Comparison of ENCODE assay signal across 9 mouse cellular contexts in the genomic region with DNA sequence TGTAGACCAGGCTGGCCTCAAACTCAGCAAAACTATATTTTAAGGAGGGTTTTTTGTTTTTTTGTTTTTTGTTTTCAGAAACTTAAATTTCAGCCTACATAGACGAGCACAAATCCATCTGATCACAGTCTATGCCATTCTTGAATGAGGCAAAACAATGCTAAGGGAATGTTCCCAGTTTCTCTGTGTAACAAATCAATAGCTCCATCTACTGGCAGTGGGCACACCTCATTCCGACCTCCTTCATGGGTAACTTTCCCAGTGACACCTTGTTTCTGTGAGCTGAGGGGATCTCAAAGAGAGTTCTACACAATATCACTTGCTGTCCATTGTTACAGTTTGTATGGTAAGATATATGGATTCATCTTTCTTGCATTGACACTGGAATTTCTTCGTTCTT.
DNase-seq lines count a peak whose midpoint lies in the region; ATAC-seq and TF ChIP-seq lines count a peak whose summit lies in the region.
"Had no signal": no experiment of that assay in that cellular context is flagged by ENCODE, and none has a peak within 500 bp of the region (broad histone marks: within the 10 kb centered on the region; RNA-seq: fewer than 3 reads in every experiment).

No protein-coding gene starts in this region.

- no peak overlapping the region for H3K4me3 ChIP-seq in ES-Bruce4 (ENCODE audit: low read depth, low read length)
- H3K4me3 ChIP-seq in left cerebral cortex, adult 2 months = no peak overlapping the region
- H3K4me3 ChIP-seq: embryonic facial prominence, embryonic 12.5 days; limb, embryonic 13.5 days had no signal

- no peak overlapping the region for H3K27ac ChIP-seq in ES-Bruce4 (ENCODE audit: insufficient read depth, low read length)
- no peak overlapping the region for H3K27ac ChIP-seq in left cerebral cortex, adult 2 months
- H3K27ac ChIP-seq: embryonic facial prominence, embryonic 12.5 days; limb, embryonic 13.5 days had no signal

- H3K27me3 ChIP-seq in ES-Bruce4 (ENCODE audit: control insufficient read depth, insufficient read depth, low read length, poor library complexity, severe bottlenecking) = no peaks in the 10 kb centered on the region
- H3K27me3 ChIP-seq: embryonic facial prominence, embryonic 12.5 days; limb, embryonic 13.5 days had no signal

- TF ChIP-seq POLR2A in ES-Bruce4 (IDR thresholded peaks at IDR 0.05; ENCODE audit: insufficient read depth, low read length) = no peak
- TF ChIP-seq POLR2A in brain, embryonic 14.5 days (IDR thresholded peaks at IDR 0.05; ENCODE audit: borderline replicate concordance, extremely low read depth, insufficient read depth, insufficient read length, poor library complexity, severe bottlenecking) = no peak

- intact Hi-C loops in left cerebral cortex, adult 2 months (cut with DNase I) = loop anchor here (1.0 kb wide), 1 partner anchor 220 kb away; no protein-coding TSS in a partner anchor

- DNase-seq in kidney, adult 9 months = peak; percentile 12
- DNase-seq in kidney, postnatal 25 days = no peak
- DNase-seq in brain, embryonic 14.5 days (ENCODE audit: low read depth) = peak; percentile 59
- peak; percentile 14 to 19 for DNase-seq in left cerebral cortex, adult 2 months (ENCODE audit: extremely low spot score in 1 of 2, low spot score in 2 of 2)
- no peak for DNase-seq in urinary bladder, postnatal 10 days (ENCODE audit: low spot score)

- no peak for TF ChIP-seq EP300 in ES-Bruce4 (IDR thresholded peaks at IDR 0.05; ENCODE audit: insufficient read depth, low read depth, low read length)

- no peaks in the 10 kb centered on the region for H3K9me3 ChIP-seq in ES-Bruce4 (replicated peaks; ENCODE audit: control insufficient read depth, insufficient read depth, low read length, poor library complexity, severe bottlenecking)
- H3K9me3 ChIP-seq: embryonic facial prominence, embryonic 12.5 days; limb, embryonic 13.5 days had no signal

- TF ChIP-seq CTCF in ES-Bruce4 (IDR thresholded peaks at IDR 0.05; ENCODE audit: low read depth, low read length) = peak; percentile 33
- peak; percentile 60; the same call in 1 of the 2 replicates for TF ChIP-seq CTCF in brain, embryonic 14.5 days (IDR thresholded peaks at IDR 0.05; ENCODE audit: borderline replicate concordance, extremely low read depth, insufficient read depth, insufficient read length)
- peak; percentile 68 for TF ChIP-seq CTCF in left cerebral cortex, adult 2 months (IDR thresholded peaks at IDR 0.05)

- H3K9ac ChIP-seq in ES-Bruce4 (ENCODE audit: low read depth, poor library complexity, severe bottlenecking) = no peak overlapping the region
- H3K9ac ChIP-seq: embryonic facial prominence, embryonic 12.5 days; limb, embryonic 13.5 days had no signal

- H3K36me3 ChIP-seq in ES-Bruce4 (ENCODE audit: control insufficient read depth, insufficient read depth, low read length, poor library complexity, severe bottlenecking) = no peaks in the 10 kb centered on the region
- H3K36me3 ChIP-seq: embryonic facial prominence, embryonic 12.5 days; limb, embryonic 13.5 days had no signal

- no peaks in the 10 kb centered on the region for H3K4me1 ChIP-seq in ES-Bruce4 (ENCODE audit: control insufficient read depth, insufficient read depth, low read length)
- H3K4me1 ChIP-seq: embryonic facial prominence, embryonic 12.5 days; limb, embryonic 13.5 days had no signal

- no peak for ATAC-seq in monocyte, adult 5-6 weeks (replicated peaks; ENCODE audit: insufficient number of reproducible peaks, low FRiP score, low TSS enrichment, poor library complexity, severe bottlenecking)

Comparison
In these comparisons a context has a peak if more than half of its experiments do, and no peak if none do; other contexts are left out.
1. DNase-seq: peak in kidney, adult 9 months (single experiment), brain, embryonic 14.5 days (single experiment) and left cerebral cortex, adult 2 months (2 of 2); none in kidney, postnatal 25 days (0 of 2) and urinary bladder, postnatal 10 days (single experiment).
2. Peak in every context shown above with its lines, with median percentiles within 50 percentile points of each other: CTCF ChIP-seq.